Mouse (Mus musculus) lung, postnatal 0 days (tissue): ENCODE measurements around the gene Lancl3.

Experiments used
- CTCF ChIP-seq: IDR thresholded peaks from 2 replicates; pipeline ENCODE4 v1.5.1; 2016; ENCODE audit warnings: antibody characterized with exemption, mild to moderate bottlenecking
- EP300 ChIP-seq: IDR thresholded peaks from 2 replicates; pipeline ENCODE4 v1.6.1; 2016; ENCODE audit warnings: antibody characterized with exemption, mild to moderate bottlenecking, control low read depth

- no peak for TF ChIP-seq CTCF
- no peak for TF ChIP-seq EP300
Observed at GRCm38 (mm10) chrX:9179011-9179410, 20.7 kb upstream of the Lancl3 start.
